Mouse (Mus musculus): Measurements from ENCODE around the gene Aldh4a1.

Gene Aldh4a1

DNA sequence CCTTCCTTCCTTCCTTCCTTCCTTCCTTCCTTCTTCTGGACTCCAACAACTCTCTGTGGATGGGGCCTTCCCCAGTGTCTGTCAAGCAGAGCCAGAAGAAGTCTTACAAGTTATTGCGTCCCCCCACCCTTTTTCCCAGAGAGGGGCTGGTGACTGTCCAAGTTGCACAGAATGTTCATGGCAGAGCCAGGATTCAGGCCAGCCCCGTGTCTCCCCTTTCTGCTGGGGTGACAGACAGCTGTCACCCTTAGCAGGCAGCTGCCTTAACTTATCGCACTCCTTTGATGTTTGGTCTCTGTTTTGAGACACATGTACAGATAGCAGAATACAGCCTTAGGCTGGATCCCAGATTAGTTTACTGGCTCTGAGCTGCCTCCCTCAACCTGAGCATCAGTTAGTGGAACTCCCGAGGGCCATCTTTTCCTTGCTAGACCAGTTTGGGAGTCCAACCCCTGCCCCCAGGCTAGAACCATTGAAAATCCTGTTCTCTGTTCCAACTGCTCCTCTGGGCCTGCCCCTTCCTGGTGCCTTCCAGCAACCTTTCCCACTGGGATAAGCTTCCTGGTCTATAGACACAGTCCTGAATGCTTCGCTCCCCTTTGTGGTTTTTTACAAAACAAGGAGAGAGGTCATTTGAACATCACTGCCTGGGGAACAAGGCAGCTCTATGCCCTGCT is 33.2 kb upstream of the Aldh4a1 start:
- DNase-seq (ENCODE audit: low read depth, low spot score), result peak; percentile 73

DNA sequence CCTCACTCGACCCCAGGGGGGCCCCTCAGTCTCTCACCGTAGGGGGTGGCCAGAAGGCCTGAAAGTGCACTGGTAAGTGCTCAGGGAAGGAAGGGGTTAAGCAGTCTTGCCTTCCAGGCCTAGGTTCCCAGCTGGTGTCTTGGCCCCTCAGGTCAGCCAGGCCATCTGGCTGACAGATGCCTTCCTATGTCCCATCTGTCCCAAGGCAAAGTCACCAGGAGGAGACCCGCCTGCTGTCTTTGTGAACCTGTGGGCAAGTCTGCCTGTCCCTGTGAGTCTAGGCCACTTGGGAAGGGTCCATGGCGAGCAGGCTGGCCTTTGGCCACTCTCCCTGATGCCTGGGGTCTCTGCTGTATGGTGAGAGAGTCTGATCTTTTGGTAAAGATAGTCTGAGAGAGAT is 32.2 kb upstream of the Aldh4a1 start:
- no peak for DNase-seq (ENCODE audit: low read depth, low spot score)

DNA sequence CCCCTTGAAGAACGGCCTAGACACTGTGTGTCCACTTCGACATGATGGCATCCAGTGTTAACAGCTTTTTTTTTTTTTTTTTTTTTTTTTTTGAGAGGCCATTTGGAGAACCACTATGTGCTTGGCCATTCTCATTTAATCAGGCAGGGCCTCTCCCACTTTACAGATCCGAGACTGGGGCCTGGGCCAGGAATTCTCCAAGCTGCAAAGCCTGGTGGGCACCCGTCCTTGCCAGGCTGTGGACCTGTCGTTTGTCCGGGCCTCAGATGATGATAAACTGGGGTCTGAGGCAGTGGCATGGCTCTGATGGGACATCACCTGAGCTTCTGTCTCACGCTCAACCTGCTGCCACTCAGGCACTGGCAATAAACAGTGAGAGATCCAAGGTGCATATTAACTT is 29.8 kb upstream of the Aldh4a1 start:
- DNase-seq (ENCODE audit: low read depth, low spot score), result no peak

DNA sequence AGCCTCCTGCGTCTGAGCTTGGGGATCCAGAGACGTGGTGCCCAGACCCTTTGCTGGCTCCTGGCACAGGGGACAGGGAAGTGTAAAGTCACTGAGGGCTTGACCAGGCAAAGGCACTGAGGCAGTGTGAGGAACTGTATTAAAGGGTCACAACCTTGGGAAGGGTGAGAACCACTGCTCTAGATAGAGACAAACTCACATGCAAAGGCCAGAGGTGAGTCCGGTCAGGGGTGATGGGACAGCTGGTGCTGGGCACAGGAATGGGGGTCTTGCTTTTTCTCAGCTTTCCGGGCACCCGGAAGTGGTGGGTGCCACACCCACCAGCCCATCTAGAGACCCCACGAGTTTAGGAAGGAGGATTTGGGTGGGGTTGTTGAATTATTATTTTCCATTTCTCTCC is 29.3 kb upstream of the Aldh4a1 start:
- DNase-seq (ENCODE audit: low read depth, low spot score), result no peak

DNA sequence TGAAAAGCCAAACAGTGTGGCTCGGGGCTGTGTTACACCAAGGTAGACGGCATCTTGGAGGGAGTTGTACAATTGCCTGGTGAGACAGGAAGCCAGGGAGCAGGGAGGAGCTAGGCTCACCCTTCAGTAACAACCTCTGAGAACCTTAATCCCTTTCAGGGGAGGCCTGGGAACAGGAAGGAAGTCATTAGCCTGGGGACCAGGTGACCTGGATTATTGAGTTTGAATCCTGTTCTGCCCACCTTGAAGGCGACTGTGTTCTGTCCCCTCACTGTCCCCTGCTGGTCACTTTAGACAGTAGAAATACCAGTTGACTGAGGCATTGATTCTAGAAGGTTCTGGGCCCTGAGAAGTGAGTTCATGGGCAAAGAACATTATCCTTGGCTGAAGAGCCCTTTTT is 28.6 kb upstream of the Aldh4a1 start:
- DNase-seq (ENCODE audit: low read depth, low spot score), result peak; percentile 59

DNA sequence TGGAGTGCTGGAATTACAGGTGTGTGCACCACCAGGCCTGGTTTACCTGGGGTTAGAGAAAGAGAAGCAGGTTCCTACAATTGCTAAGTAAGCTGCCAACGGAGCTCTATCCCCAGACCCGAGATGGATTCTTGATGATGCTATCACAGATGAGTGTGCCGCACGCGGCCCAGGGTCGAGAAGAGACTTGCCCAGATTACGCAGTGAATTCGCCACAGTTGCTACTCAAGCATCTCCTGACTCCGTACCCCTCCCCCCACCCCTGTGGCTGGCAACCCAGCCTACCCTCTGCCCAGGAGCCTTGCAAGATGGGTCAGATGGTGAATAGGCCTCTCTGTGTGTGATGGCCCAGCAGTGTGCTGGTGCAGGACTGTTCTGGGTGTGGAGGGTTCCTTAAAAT is 26.0 kb upstream of the Aldh4a1 start:
- DNase-seq (ENCODE audit: low read depth, low spot score), result no peak

DNA sequence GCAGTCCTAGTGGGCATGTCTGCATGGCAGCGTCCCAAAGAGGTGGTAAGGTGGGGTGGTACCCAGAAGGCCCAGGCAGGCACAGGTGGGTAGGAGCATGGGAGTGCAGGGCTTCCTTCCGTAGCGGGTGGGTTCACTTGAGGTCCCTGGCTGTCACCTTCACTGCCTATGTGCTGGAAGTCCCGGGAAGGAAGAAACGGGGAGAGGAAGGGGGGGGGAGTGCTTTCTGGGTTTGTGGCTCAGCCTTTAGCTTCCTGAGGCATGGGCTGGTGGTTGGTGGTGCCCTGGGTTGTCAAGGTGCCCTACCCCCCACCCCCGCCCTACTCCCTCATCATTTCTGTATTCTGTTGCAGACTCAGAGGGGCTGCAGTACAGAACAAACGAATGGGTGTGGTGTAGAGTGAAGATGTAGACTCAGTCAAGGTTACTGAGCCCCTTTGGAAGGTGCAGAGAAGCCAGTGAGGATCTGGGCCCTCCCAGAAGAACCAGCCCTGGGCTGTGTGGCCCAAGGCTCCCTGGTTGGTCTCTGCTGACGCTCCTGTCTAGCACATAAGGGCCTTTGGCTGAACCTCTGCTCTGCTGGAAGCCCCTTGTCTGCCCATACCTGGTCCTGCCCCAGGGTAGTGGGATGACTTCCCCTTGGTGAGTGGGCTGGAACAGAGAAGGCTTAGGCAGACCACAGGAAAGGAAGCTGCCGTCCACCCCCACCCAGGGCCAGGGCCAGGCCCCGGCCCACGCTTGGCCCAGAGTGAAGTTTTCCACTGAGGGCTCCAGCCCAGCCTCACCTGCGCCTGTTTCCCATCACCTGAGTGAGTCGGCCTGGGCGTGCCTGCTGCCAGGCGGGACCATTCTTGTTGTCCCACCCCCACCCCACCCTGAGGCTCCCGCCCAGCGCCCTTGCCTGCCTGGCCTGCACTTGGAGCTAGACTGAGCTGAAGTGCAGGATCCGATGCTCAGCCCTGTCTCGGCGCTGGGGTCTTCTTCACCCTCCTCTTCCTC is 25.1 kb upstream of the Aldh4a1 start:
- no peak for DNase-seq (ENCODE audit: low read depth, low spot score)

DNA sequence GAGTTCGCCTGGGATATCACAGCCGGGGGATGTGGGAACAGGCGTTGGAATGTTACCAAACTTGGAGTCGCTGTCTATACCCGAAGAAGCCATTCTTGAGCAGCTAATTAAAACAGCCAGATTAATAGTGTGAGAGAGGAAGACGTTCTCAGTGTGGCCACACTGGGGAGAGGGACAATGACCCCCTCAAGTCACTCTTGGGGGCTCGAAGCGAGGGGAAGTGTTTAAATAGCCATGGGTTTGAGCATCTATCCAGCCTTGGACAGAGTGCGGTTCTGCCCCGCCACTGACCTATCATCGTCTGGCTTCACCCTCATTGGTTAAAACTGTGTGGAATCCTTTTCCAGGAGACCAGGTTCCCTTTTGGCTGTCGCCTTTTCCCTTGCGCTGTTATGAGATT is 24.3 kb upstream of the Aldh4a1 start:
- no peak for DNase-seq (ENCODE audit: low read depth, low spot score)

DNA sequence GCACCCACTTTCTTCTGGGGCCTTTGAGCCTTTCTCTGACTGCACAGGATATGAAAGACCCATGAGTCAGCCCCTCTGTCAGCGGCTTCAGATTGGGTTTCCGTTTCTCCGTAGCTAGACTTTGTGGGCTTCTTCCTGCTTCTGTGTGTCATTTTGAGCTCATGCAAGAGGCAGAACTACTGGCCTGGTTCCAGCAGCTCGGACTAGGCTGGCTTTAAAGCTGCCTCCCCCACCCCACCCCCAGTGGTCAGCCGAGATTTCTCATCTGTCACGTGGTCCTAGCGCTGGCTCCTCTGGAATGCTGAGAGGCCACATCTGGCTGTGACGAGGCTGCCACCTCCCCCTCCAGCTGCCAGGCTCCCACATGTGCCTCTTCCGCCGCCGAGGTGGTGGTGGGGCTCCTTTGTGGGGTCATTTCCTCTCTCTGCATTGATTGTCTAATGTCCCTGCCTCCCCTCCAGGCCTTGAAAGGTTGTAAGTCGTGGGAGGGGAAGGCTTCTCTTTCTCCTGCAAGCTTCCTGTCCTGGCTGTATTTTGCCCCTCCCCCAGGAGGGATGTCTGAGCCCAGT is 23.6 kb upstream of the Aldh4a1 start:
- peak; percentile 91 for DNase-seq (ENCODE audit: low read depth, low spot score)

DNA sequence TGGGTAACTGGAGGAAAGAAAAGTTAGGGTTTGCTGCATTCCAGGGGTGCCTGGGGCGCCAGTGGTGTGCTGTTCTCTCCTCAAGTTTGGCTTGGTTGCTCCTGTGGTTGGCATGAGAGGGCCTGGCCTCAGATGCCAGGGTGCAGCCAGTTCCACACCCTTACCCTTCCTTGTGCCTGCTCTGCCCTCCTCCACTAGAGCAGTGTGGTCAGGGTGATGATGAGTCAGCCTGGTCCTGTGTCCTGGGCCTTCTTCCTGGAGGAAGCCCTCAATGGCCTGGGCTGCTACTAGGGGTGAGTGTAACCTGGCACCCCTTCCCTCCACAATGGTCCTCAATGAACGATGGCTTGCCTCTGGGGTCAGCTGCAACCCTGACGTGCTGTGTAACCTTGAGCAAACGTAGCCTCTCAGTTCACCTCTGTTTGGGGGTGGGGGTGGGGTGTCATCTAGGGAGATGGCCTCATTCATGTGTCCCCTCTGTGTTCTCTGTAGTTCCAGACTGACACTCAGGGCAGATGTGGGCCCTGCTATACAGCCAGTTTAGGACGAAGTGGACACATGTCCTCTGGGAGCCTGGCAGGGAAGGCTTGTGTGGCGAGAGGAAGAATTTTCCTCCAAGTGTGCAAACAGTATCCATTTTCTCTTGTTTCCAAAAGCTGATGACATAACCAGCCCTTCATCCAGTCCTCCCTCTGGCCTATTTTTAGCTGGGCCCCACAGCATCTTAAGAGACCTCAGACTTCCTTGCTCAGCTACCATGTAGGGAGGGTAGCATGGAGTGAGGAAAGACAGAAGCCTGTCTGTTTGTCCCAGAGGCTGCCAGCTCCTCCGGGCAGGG is 20.9 kb upstream of the Aldh4a1 start:
- no peak for DNase-seq (ENCODE audit: low read depth, low spot score)

DNA sequence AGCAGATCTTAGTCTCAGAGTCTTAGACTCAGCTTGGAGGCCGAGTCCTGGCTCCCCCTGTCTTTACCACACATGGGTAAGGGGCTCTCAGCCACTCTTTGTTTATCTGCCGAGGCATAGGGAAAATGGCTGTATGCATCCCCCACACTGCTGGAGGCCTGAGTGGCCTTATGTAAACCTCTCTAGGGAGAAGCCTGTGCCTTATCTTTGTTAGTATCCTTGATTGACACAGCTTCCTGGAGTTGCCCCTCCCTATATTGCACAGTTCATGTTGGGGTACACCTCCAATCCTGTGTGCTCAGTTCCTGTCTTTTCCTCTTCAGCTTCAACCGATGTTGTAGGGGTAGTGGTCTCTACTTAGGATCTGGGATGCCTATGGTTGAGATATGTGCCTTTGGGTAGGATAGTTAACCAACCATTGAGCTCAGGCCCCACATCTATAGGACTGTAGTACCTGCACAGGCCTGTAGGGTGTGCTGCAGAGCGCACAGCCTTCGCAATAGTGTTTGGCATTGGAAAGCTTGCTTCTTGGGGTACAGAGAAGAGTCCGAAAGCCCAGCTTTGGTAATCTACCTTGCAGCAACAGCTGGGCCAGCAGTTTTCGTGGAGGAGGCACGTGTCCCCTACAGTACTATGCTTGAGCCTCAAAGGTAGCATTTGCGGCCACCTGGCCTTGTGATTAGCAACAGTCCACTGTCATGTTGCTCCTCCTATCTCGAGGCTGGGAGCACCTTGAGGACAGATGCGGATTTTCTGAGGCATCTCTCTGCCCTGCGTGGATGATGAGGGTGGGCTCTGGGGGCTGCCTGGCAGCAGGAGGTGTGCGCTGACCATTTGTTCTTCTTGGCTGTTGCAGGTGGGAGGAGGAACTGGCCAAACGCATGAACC is 20.1 kb upstream of the Aldh4a1 start, which contains the start of gene Gm21969:
Gm21969 (plus strand) TSS at position 830 of the 888 bp plus-strand sequence.
- DNase-seq (ENCODE audit: low read depth, low spot score), result peak; percentile 80

DNA sequence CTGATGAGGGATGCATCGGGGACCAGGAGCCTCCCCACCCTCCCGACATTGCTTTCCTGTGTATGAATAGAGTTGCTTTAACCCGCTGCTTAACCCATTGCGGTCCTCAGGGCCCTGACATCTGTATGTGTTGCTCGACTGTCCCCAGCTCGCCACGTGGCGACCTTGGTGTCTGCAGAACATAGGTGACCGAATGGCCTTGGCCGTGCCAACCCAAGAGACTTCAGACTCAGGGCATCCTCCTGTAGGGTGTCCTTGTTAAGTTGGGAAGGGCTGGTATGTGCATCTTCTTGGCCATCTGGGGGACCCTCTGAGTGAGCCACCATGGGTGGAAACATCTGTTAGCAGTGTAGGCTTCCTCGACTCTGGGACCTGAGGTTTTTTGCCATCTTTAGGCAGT is 17.4 kb upstream of the Aldh4a1 start:
- DNase-seq (ENCODE audit: low read depth, low spot score), result no peak

DNA sequence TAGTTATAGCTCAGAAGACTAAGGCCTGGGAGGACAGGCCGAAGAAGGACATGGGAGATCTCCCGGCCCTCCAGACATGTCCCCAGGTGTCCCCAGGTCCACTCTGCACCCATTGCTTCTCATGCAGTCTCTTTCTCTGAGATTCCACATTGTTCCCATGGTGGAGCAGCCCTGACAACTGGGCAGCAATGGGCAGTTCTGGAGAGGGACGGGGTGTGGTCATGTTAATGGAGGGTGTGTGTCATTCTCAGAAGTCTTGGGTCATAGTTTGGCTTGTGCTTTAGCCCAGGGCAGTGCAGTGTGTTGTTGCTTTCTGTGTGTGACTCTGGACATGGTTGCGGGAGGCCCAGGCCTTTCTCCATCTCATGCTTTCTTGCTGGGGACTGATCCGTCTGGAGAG is 15.9 kb upstream of the Aldh4a1 start:
- no peak for DNase-seq (ENCODE audit: low read depth, low spot score)

DNA sequence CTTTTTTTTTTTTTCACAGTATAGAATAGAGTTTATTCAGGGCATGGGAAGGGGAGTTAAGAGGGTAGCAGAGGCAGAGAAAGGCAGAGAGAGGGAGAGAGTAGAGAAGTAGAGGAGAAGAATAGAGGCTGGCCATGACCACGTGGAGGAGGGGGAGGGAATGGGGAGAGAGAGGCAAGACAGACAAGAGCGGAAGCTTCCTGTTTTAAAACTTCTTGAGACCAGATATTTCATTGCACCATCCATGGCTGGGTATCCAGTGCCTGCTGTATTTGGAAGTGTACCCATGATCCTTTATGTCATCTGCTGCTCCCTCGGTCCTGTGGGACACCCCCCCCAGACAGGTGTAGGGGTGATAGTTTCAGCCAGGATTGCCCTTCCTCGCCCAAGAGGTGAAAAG is 13.7 kb upstream of the Aldh4a1 start:
- no peak for DNase-seq (ENCODE audit: low read depth, low spot score)

DNA sequence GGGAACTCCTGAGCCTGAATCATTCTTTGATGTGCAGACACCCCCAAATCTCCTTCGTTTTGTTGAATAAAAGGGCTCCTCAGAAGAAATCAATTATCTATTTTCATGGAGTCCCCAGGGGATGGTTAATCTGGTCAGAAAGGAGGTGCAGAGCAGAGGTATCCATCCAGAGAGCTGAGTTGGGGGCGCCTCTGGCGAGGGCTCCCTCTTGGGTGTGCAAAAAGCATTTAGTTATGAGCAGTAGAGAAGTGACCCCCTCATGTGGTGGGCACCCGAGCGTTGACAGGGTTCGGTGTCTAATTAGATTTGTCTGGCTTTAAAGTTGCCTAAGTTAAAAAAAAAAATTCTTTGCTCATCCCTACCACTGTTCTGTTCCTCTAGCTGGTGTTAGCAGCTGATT is 11.7 kb upstream of the Aldh4a1 start:
- DNase-seq (ENCODE audit: low read depth, low spot score), result no peak

DNA sequence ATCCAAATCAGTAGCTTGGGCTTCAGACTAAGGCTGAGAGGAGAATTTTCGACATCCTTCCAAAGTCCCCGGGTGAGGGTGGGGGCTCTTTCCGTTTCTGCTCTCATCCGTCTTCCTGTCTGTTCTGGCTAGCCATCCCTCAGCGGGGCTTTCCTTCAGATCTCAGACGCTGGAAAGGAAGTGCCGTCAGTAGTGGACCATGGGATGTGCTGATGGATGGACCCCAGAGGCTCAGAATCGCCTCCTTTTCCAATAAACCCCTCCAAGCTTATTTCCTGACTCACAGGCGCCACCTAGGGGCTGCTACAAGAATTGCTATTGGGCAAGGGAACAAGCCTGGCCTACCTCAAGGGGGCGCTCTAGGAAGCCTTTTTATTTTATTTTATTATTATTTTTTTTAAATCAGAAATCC is 11.1 kb upstream of the Aldh4a1 start:
- DNase-seq (ENCODE audit: low read depth, low spot score), result peak; percentile 71

DNA sequence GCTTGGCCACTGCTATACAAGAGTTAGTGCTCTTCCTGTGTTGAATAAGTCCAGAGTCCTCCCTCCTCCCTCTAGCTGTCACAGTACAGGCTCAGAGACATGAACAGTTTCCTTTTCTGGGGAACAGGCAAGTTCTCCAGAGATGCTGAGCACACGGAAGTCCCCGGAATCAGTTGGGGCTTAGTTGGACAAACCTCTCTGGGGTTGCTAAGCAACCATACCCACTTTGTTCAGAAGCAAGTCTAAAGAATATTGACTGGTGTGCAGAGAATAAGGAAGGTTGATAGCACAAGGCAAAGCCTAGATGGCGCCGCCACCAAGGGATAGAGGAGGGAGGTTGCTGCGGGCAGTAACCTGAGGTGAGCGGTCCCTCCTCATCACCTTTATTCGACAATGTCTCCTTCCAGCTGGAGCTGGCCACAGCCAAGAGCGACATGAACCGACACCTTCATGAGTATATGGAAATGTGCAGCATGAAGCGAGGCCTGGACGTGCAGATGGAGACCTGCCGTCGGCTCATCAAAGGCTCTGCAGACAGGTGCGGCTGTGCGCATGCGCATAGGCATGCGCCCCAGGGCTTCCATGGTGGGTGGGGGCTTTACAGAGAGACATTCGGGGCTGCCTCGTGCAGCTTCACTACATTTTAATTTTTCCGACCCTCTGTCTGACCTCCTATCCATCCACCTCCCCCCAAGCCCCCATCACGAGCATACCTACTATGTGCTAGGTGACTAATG is 8.0 kb upstream of the Aldh4a1 start:
- peak; percentile 89 for DNase-seq (ENCODE audit: low read depth, low spot score)

DNA sequence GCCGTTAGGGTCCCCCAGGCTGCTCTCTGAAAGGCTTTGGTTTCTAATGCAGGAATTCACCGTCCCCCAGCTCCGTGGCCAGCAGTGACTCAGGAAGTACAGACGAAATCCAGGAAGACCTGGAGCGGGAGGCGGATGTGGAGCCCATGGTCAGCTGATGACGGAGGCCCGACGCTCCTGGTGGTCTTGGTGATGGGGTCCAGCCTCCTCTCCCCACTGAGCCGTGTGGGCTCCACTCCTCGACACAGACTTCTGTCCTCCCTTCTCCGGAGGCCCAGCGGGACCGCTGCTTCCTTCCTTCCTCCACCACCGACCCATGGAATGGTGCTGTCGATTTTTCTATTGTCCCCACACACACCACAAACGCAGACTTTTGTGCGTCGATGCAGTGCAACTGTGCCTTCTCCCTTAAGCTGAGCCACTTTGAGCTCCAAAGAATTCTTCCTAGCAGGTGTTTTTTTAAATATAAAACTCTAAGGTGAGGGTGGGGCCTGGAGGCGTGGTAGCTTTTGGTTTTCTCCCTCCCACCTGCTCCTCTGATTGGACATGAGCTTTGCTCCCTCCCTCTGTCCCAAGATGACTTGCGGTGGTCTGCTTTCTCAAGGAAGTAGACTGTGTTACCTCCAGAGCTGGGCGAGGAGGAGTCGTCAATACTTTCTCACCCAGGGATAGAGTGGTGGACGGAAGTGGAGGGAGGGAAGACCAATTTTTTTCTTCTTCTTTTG is 6.2 kb upstream of the Aldh4a1 start:
- DNase-seq (ENCODE audit: low read depth, low spot score), result peak; percentile 86

DNA sequence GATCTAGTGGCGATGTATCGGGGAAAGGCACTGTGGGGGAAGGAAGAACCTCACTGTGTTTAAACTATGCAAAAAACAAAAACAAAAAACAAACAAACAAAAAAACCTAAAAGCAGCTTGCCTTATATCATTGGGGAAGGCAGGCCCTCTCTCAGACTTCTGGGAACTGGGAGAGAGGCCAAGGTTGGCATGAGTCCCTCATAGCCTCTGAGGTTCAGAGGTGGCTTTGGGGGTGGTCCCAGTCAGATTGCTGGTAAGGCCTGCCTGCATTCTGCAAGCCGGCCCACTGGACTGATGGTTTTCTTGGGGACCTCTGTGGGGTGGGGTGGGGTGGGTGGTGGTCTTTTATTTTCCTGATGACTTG is 5.7 kb upstream of the Aldh4a1 start:
- no peak for DNase-seq (ENCODE audit: low read depth, low spot score)

Measured in ZHBTc4 (cell line).